Mouse (Mus musculus): ENCODE measurements around the gene Cd209f. TPM values are rescaled to one million over a fixed set of nuclear protein-coding genes. Genes with fewer than 3 reads are reported as not detected.
"Not testable (repeated sequence)": the region's sequence is repeated elsewhere in the genome, so short reads cannot be mapped to it uniquely, and the experiment has no call there.

Gene Cd209f
- not detected in 2 replicates for polyA plus RNA-seq (2012)

DNA sequence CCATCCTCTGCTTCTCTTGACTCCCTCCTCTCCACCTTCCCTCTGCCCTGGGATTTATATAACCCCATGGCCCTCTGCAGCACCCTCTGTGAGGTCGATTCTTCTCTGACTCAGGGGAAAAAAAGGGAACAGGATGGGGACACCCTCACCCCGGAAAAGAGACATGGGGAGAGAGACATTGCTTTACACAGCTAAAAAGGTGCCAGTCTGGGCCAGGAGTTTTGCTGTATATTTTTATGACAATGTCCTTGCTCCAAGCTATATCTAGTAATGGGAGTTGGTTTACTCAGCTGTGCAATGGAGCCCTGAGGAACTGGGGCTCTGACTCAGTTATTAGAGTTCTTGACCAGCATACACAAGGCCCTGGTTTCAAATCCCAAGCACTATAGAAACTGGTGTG lies at the start of gene Cd209f:
Gene Cd209f (minus strand): TSS at position 101 of the 400 bp plus-strand sequence.
- H3K27me3 ChIP-seq (ENCODE audit: control insufficient read depth); H3K36me3 ChIP-seq (ENCODE audit: control insufficient read depth); H3K4me3 ChIP-seq (replicated peaks); H3K9me3 ChIP-seq (ENCODE audit: control insufficient read depth, low read length); H3K4me1 ChIP-seq (ENCODE audit: control insufficient read depth): not testable (repeated sequence)

DNA sequence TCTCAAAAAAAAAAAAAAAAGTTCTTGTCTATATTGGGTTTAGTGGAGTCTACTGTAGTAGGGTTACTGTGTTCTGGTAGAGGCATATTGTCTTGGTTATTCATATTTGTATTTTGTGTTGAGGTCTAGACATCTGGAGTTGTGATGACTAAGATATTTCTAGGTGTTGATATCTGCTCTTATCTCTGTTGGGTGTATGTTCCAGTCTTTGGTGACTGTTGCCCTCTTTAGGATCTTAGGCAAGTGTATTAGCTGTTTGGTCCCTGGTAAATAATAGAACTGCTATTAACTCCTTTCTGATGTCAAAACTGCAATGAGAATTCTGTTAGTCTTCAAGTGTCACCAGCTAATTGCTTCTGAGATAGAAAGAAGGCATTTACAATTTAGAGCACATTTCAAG lies 49.2 kb upstream of the Cd209f start:
- TF ChIP-seq GATA1 (IDR thresholded peaks at IDR 0.05; ENCODE audit: low read length) (no peak), TAL1 (IDR thresholded peaks at IDR 0.05; ENCODE audit: low read length) (no peak)
- Histone ChIP-seq H3K4me3 (replicated peaks) (no peak overlapping the region), H3K4me1 (ENCODE audit: control insufficient read depth) (peaks cover 2% of the 10 kb centered on the region), H3K27me3 (ENCODE audit: control insufficient read depth) (no peaks in the 10 kb centered on the region; the same call in 1 of the 2 replicates), H3K9me3 (ENCODE audit: control insufficient read depth, low read length) (no peaks in the 10 kb centered on the region), H3K36me3 (ENCODE audit: control insufficient read depth) (no peaks in the 10 kb centered on the region)

DNA sequence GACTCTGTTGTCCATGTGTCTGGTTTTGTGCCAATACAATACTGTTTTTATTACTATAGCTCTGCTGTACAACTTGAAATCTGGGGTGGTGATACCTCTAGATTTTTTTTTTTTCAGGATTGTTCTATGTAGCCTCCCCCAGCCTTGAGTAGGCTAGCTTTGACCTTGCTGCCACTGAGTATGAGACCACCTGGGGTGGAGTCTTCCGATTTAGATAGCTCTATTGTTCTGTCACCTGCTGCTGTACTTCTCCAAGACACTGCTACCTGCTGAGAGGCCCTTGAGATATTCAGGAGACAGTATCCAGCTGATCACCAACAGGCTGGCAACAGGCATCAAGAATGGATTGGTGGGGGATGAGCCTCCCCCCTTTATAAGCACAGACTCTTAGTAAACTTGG lies 41.6 kb upstream of the Cd209f start:
- Histone ChIP-seq H3K36me3 (ENCODE audit: control insufficient read depth) (no peaks in the 10 kb centered on the region), H3K4me1 (ENCODE audit: control insufficient read depth) (no peaks in the 10 kb centered on the region), H3K27me3 (ENCODE audit: control insufficient read depth) (no peaks in the 10 kb centered on the region; the same call in 1 of the 2 replicates), H3K9me3 (ENCODE audit: control insufficient read depth, low read length) (no peaks in the 10 kb centered on the region), H3K4me3 (replicated peaks) (no peak overlapping the region)
- TF ChIP-seq GATA1 (IDR thresholded peaks at IDR 0.05; ENCODE audit: low read length), result no peak
- no peak for TF ChIP-seq TAL1 (IDR thresholded peaks at IDR 0.05; ENCODE audit: low read length)

DNA sequence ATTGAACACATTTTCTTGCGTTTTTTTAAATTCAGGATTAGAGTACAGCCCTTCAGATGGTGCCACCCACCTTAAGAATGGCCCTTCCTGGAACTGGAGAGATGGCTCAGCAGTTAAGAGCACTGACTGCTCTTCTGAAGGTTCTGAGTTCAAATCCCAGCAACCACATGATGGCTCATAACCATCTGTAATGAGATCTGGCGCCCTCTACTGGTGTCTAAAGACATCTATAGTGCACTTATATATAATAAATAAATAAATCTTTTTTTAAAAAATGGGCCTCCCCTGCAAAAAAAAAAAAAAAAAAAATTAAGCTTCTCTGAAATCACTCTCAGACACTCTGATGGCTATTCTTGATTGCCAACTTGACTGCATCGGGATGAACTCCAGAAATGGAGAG lies 36.1 kb upstream of the Cd209f start:
- Histone ChIP-seq H3K4me1 (ENCODE audit: control insufficient read depth) (no peaks in the 10 kb centered on the region), H3K9me3 (ENCODE audit: control insufficient read depth, low read length) (no peaks in the 10 kb centered on the region), H3K4me3 (replicated peaks) (no peak overlapping the region), H3K36me3 (ENCODE audit: control insufficient read depth) (no peaks in the 10 kb centered on the region), H3K27me3 (ENCODE audit: control insufficient read depth) (no peaks in the 10 kb centered on the region; the same call in 1 of the 2 replicates)
- TF ChIP-seq TAL1 (IDR thresholded peaks at IDR 0.05; ENCODE audit: low read length) (no peak), GATA1 (IDR thresholded peaks at IDR 0.05; ENCODE audit: low read length) (no peak)

DNA sequence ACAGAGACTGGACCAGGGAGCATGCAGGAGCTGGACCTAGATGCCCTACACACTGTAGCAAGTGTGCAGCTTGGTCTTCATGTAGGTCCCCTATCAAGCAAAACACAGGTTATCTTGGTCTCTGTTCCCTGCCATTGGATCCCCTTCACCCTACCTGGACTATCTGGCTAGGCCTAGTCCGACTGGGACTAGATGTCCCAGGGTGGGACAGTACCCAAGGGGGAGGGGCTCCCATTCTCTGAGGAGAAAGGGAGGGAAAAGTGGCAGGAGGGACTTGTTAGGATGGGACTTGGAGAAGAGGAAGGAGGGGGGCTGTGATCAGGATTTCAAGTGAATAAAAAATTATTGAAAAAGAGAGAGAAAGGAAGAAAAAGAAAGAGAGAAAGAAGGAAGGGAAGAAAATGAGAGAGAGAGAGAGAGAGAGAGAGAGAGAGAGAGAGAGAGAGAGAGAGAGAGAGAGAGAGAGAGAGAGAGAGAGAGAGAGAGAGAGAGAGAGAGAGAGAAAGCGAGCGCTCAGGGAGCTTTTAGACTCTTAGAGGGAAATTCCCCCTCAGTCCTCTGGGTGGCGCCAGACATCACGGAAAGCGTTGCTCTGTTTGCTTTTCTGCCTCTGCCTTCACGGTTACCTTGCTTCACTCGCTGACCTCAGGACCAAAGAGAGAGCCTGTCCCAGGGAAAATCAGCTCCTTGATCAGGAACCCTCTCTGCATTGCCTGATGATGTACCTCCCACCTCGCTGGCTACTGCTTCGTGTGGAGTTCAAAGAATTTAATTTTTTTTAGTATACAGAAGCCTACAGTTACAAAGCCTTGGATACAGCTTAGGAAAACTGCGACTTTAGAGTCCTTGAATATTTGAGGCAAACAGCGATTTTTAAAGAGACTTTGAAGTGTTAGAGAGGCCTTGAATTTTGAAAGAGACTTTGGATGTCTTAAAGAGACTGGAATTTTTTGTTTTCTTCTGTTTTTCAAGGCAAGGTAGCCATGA lies 34.3 kb upstream of the Cd209f start:
- no peaks in the 10 kb centered on the region for H3K9me3 ChIP-seq (ENCODE audit: control insufficient read depth, low read length)
- no peaks in the 10 kb centered on the region for H3K4me1 ChIP-seq (ENCODE audit: control insufficient read depth)
- no peak overlapping the region for H3K4me3 ChIP-seq (replicated peaks)
- H3K36me3 ChIP-seq (ENCODE audit: control insufficient read depth), result no peaks in the 10 kb centered on the region
- no peaks in the 10 kb centered on the region; the same call in 1 of the 2 replicates for H3K27me3 ChIP-seq (ENCODE audit: control insufficient read depth)
- TF ChIP-seq TAL1 (IDR thresholded peaks at IDR 0.05; ENCODE audit: low read length), result no peak
- no peak for TF ChIP-seq GATA1 (IDR thresholded peaks at IDR 0.05; ENCODE audit: low read length)

DNA sequence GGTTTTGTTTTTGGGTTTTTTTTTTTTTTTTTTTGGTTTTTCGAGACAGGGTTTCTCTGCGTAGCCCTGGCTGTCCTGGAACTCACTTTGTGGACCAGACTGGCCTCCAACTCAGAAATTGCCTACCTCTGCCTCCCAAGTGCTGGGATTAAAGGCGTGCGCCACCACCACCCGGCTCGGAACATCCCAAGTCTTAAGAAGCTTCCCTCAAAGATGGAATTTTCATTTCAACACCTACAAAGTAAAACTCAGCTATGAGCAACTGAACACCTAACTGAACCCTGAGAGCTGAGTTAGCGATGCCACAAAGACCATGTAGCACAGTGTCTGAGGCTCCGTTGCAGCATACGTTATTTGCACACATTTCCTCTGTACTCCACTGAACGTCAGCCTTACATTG lies 28.2 kb upstream of the Cd209f start, which contains the start of gene Cd209g:
Gene Cd209g (plus strand): TSS at position 301 of the 400 bp plus-strand sequence.
- no peaks in the 10 kb centered on the region for H3K4me1 ChIP-seq (ENCODE audit: control insufficient read depth)
- H3K4me3 ChIP-seq (replicated peaks), result no peak within 1 kb of the TSS
- TF ChIP-seq GATA1 (IDR thresholded peaks at IDR 0.05; ENCODE audit: low read length), result no peak
- TF ChIP-seq TAL1 (IDR thresholded peaks at IDR 0.05; ENCODE audit: low read length), result no peak

DNA sequence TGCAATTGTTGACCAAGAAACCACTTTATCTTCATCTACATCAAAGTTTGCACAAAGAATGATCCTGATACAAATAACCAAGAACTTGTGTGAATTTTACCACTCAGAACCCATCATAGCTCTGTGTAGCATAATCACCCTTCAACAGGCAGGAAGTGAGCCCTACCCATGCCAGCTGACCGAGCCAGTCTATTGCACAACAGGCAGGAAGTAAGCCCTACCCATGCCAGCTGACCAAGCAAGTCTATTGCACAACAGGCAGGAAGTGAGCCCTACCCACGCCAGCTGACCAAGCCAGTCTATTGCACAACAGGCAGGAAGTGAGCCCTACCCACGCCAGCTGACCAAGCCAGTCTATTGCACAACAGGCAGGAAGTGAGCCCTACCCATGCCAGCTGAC lies 17.1 kb downstream of the Cd209f start:
- not testable (repeated sequence) for H3K36me3 ChIP-seq (ENCODE audit: control insufficient read depth); H3K27me3 ChIP-seq (ENCODE audit: control insufficient read depth); H3K9me3 ChIP-seq (ENCODE audit: control insufficient read depth, low read length); H3K4me1 ChIP-seq (ENCODE audit: control insufficient read depth); H3K4me3 ChIP-seq (replicated peaks)

More for the DNA sequence above, 28.2 kb upstream of the Cd209f start, which contains the start of gene Cd209g:
- Histone ChIP-seq H3K27me3 (ENCODE audit: control insufficient read depth) (no peaks in the 10 kb centered on the region; the same call in 1 of the 2 replicates), H3K36me3 (ENCODE audit: control insufficient read depth) (no peaks in the 10 kb centered on the region), H3K9me3 (ENCODE audit: control insufficient read depth, low read length) (no peaks in the 10 kb centered on the region)

DNA sequence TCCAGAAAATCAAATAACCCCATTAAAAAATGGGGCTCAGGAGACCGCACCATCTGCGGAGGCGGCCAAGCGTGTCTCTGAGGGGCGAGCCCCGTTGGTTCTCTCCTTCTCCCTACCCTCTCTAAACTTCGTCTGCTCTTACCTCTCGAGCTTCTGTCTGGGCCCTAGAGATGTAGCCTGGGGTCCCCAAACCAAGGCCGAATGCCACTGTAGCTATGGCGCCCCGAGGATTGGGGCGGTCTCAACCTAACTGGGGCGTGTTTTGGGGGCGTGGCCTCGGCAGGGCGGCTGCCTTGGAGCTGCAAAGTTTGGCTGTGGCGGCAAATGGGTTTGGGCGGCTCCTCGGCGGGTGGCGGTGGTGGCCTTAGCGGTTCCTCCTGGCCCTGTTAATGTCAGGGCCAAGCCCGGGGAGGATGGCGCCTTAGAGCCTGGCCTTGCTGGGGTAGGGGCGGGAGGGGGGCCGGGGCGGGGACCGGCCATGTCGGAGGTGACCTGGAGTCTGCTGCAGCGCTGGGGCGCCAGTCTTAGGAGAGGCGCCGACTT lies 18.4 kb downstream of the Cd209f start:
- H3K4me3 ChIP-seq (replicated peaks); H3K9me3 ChIP-seq (ENCODE audit: control insufficient read depth, low read length); H3K4me1 ChIP-seq (ENCODE audit: control insufficient read depth); H3K36me3 ChIP-seq (ENCODE audit: control insufficient read depth); H3K27me3 ChIP-seq (ENCODE audit: control insufficient read depth): not testable (repeated sequence)

Other genes starting within 250 kb of the Cd209f start
- gene Cd209d, start 227.3 kb downstream of the Cd209f start, polyA plus RNA-seq (2012), result not detected in 2 replicates
- not detected in 2 replicates for gene Cd209b, start 179.0 kb downstream of the Cd209f start, polyA plus RNA-seq (2012)
- gene Cd209c, start 151.1 kb downstream of the Cd209f start, polyA plus RNA-seq (2012), result not detected in 2 replicates
- gene Cd209g, start 28.3 kb upstream of the Cd209f start, polyA plus RNA-seq (2012), result 0.04 TPM in 1 of 2 replicates, not detected in the other
- 1.3 and 1.5 TPM in 2 replicates for gene Evi5l, start 60.7 kb upstream of the Cd209f start, polyA plus RNA-seq (2012)
- not detected in 2 replicates for gene Prr36, start 111.6 kb upstream of the Cd209f start, polyA plus RNA-seq (2012)
- 0.02 TPM in 1 of 2 replicates, not detected in the other for gene Lrrc8e, start 121.0 kb upstream of the Cd209f start, polyA plus RNA-seq (2012)
- 9.1 and 9.9 TPM in 2 replicates for gene Map2k7, start 132.9 kb upstream of the Cd209f start, polyA plus RNA-seq (2012)
- gene Gm49320, start 133.0 kb upstream of the Cd209f start, polyA plus RNA-seq (2012), result 0.25 and 0.38 TPM in 2 replicates
- 1.1 and 1.3 TPM in 2 replicates for gene Tgfbr3l, start 142.4 kb upstream of the Cd209f start, polyA plus RNA-seq (2012)
- 5.1 and 6.0 TPM in 2 replicates for gene Snapc2, start 147.2 kb upstream of the Cd209f start, polyA plus RNA-seq (2012)
- gene Ctxn1, start 153.4 kb upstream of the Cd209f start, polyA plus RNA-seq (2012), result 0.32 and 0.42 TPM in 2 replicates
- 4.0 and 5.5 TPM in 2 replicates for gene Timm44, start 170.1 kb upstream of the Cd209f start, polyA plus RNA-seq (2012)
- 0.06 and 0.15 TPM in 2 replicates for gene Ccl25, start 219.4 kb upstream of the Cd209f start, polyA plus RNA-seq (2012)
- gene Elavl1, start 219.6 kb upstream of the Cd209f start, polyA plus RNA-seq (2012), result 1.1 and 1.2 TPM in 2 replicates